Mouse (Mus musculus): ENCODE measurements around the gene Lgmn. TPM values are rescaled to one million over a fixed set of nuclear protein-coding genes. Genes with fewer than 3 reads are reported as not detected.

Gene Lgmn
- total RNA-seq, 2 experiments from 2014 or later, result 21.1 to 30.2 TPM

DNA sequence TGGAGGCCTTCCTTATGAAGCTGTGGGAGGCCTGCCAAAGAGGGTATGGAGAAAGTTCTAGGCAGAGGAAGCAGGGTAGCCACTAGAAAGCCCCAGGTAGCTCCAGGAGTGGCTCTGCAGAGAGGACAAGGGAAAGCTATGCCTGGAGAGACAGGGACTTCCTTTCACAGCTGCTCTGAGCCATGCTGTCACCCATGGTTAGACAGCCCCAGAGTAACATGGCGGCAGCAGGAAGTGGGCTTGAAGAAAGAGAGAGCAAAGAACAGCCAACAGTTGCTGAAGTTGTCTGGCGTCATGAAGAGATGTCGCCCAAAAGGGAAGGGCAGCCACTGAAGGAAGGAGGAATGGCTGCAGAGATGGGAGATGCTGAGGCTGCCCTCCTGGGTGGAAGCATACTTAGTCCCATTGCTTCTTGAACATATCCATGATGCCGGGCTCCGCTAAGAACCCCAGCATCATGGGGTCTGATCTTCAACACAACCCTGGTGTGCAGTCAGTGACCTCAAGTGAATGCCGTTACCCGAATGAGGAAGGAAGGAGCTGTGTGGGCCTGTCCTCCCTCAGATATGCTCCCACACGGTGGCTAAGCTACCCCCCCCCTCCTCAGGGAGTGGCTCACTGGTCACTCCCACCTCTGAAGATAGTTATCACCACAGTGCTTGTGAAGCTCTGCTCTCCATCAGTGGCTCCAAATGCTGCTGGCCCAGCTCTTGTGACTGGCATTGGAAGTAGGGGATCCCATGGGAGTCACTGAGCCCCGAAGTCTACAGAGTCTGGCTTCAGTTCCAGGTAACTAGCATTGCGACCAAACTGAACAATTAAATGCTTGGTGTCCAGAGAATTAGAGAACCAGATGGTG is 85.3 kb downstream of the Lgmn start:
- intact Hi-C loops (cut with DNase I), result no loop called here
- no peak for TF ChIP-seq CTCF (IDR thresholded peaks at IDR 0.05)
- no peak for DNase-seq
- no peak overlapping the region for H3K4me3 ChIP-seq
- H3K27ac ChIP-seq, result 0 out of 2 replicates have a peak overlapping the region, but pooled peaks have one; percentile 8

DNA sequence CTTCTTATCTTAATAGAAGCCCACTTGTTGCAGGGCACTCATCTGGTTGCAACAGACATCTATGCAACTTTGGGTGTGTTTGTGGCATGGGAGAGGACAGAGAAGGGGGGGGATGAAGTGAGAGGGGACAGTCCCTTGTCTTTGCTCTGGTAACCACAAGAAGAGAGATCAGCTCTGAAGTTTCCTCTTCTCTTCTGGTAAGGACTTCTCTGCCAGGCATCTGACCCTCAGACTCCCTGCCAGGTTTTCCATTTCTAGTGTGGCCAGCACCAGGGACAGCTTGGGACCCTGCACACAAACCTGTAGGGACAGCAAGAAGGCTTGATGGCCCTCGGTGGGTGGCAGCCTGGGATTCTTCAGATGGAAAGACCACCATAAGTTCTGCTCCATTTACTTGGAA is 88.6 kb downstream of the Lgmn start:
- Histone ChIP-seq H3K27ac (no peak overlapping the region), H3K4me3 (no peak overlapping the region)
- intact Hi-C loops (cut with DNase I), result no loop called here
- DNase-seq, result no peak
- TF ChIP-seq CTCF (IDR thresholded peaks at IDR 0.05), result no peak

DNA sequence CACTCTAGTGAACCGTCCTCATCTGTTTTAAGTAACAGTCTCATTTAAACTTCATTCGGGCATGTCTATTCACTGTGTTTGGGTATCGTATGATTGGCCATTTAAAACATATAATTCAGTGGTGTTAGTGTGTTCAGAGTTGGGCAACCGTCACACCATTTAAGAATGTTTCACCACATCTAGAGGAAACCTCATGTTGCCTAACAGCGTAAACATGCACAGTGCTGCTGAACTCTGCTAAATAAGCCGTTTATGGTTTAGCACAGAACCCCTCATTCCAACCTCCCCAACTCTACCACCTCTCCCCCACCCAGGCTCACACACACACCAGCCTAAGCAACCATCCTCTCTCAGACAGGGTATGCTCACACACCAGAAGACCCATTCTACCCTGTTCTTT is 91.2 kb downstream of the Lgmn start:
- Histone ChIP-seq H3K4me3 (no peak overlapping the region), H3K27ac (no peak overlapping the region)
- TF ChIP-seq CTCF (IDR thresholded peaks at IDR 0.05), result no peak
- intact Hi-C loops (cut with DNase I), result loop anchor here (10.0 kb wide), 1 partner anchor 164 kb away; no protein-coding TSS in a partner anchor
- DNase-seq, result no peak

DNA sequence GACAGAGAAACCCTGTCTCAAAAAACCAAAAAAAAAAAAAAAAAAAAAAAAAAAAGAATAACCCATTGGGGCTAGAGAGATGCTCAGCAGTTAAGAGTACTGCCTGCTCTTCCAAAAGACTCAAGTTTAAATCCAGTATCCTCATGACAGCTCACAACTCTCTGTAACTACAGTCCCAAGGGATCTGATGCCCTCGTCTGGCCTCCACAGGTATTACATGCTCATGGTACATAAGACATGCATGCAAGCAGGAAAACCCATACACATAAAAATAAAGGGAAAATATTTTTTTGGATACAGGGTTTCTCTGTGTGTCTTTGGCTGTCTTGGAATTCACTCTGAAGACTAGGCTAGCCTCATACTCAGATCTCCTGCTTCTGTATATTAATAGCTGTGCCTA is 93.1 kb downstream of the Lgmn start:
- DNase-seq, result no peak
- intact Hi-C loops (cut with DNase I), result loop anchor here (10.0 kb wide), 1 partner anchor 162 kb away; no protein-coding TSS in a partner anchor
- TF ChIP-seq CTCF (IDR thresholded peaks at IDR 0.05), result peak; percentile 65
- H3K4me3 ChIP-seq, result no peak overlapping the region
- H3K27ac ChIP-seq, result no peak overlapping the region

DNA sequence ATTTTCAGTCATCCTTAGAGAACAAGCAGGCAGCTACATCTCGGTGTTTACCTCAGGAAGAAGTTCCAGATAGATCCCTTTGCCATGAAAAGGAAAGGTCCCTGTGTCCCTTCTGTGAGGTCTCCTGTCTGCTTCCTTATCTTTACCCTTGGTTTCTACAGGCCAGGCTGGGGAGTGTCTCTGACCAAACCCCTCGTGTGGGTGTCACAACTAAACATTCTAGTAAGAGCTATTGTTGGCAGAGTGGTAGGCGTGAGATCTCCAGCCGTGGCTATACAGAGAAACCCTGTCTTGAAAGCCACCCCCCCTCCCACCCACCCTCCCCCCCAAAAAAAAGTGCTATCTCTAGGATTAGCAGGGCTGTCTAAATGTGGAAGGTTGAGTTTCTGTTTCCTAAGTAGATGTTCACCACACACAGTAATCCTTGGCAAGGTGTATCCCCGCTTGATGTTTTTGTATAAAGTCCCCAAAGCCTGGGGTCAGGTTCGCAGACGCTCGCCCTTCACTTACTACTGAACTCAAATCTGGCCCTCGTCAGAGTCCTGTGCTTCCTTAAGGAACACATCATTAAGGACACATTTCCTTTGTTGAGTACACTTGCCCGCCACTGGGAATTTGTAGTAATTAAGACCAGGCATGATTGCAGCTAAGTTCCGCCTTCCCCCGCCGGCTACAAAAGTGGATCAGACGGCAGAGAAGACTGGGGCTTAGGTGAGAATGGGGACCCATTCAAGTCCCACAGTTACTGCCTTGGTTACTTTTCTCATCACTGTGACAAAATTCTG is 94.4 kb downstream of the Lgmn start:
- intact Hi-C loops (cut with DNase I), result loop anchor here (10.0 kb wide), 1 partner anchor 160 kb away; no protein-coding TSS in a partner anchor
- no peak for TF ChIP-seq CTCF (IDR thresholded peaks at IDR 0.05)
- DNase-seq, result no peak
- Histone ChIP-seq H3K4me3 (no peak overlapping the region), H3K27ac (peak overlapping the region; percentile 54; the same call in 1 of the 2 replicates)

Other genes with a start within 250 kb of the Lgmn start
- 10 to 100 TPM in 1 of 2 experiments, 1 to 10 TPM in 1; 6.4 to 14.3 TPM for gene Rin3, start 156.8 kb downstream of the Lgmn start, total RNA-seq (2021)
- 10 to 100 TPM; 30.0 to 31.2 TPM for gene Golga5, start 29.3 kb upstream of the Lgmn start, total RNA-seq (2021)
- gene Chga, start 115.2 kb upstream of the Lgmn start, total RNA-seq (2021), result not detected